In genomic region chr7:19305413-19305735, GRCm38 (mm10) we compare ENCODE assay signal across 12 mouse cellular contexts. TPM values are rescaled to one million over a fixed set of nuclear protein-coding genes. Genes with fewer than 3 reads are reported as not detected.
DNase-seq lines count a peak whose midpoint lies in the region; ATAC-seq and TF ChIP-seq lines count a peak whose summit lies in the region.
"Had no signal": no experiment of that assay in that cellular context is flagged by ENCODE, and none has a peak within 500 bp of the region (broad histone marks: within the 10 kb centered on the region; RNA-seq: fewer than 3 reads in every experiment).

No protein-coding gene starts in this region.

- peak overlapping the region; percentile 34; the same call in 1 of the 2 replicates for H3K4me3 ChIP-seq in kidney, embryonic 16.5 days (ENCODE audit: low read length)
- H3K4me3 ChIP-seq in kidney, adult 2 months (ENCODE audit: insufficient read depth, low read depth, low read length), result no peak overlapping the region
- peak overlapping the region; percentile 52 for H3K4me3 ChIP-seq in embryonic facial prominence, embryonic 10.5 days
- peak overlapping the region; percentile 38; the same call in 1 of the 2 replicates for H3K4me3 ChIP-seq in forebrain, embryonic 12.5 days (replicated peaks)
- peak overlapping the region; percentile 31 for H3K4me3 ChIP-seq in limb, embryonic 14.5 days (replicated peaks; ENCODE audit: low read length)

- no peak for TF ChIP-seq POLR2A in kidney, adult 2 months (IDR thresholded peaks at IDR 0.05; ENCODE audit: low read depth, low read length)
- TF ChIP-seq POLR2A in limb, embryonic 14.5 days (IDR thresholded peaks at IDR 0.05; ENCODE audit: borderline replicate concordance, extremely low read depth, insufficient read depth, insufficient read length), result no peak

- no peak for DNase-seq in kidney, adult 2 months
- DNase-seq in embryonic facial prominence, embryonic 10.5 days (ENCODE audit: low spot score), result no peak
- no peak for DNase-seq in limb, embryonic 14.5 days (ENCODE audit: low spot score)
- no peak for DNase-seq in spleen, adult 18-20 months
- no peak for DNase-seq in retina, postnatal 1 day
- DNase-seq: adrenal gland, postnatal 25 days; lung, postnatal 10 days had no signal

- no peak for ATAC-seq in kidney, embryonic 16.5 days (ENCODE audit: low FRiP score, low TSS enrichment)
- no peak for ATAC-seq in forebrain, embryonic 12.5 days (ENCODE audit: low FRiP score)
- ATAC-seq in limb, embryonic 14.5 days (ENCODE audit: low FRiP score, low read depth), result no peak
- ATAC-seq: inflammation-experienced regulatory T-cells, adult 6 months; Patski had no signal

- peaks cover 39% of the 10 kb centered on the region for H3K4me1 ChIP-seq in kidney, embryonic 16.5 days (ENCODE audit: insufficient read depth, low read length)
- H3K4me1 ChIP-seq in kidney, adult 2 months (ENCODE audit: control insufficient read depth, insufficient read depth, low read length), result peaks cover 3% of the 10 kb centered on the region; the same call in 1 of the 2 replicates
- H3K4me1 ChIP-seq in embryonic facial prominence, embryonic 10.5 days, result peaks cover 61% of the 10 kb centered on the region
- H3K4me1 ChIP-seq in forebrain, embryonic 12.5 days, result peaks cover 54% of the 10 kb centered on the region
- H3K4me1 ChIP-seq in limb, embryonic 14.5 days (ENCODE audit: control insufficient read depth, insufficient read depth, low read length), result peaks cover 20% of the 10 kb centered on the region

- no peak overlapping the region for H3K9ac ChIP-seq in kidney, embryonic 16.5 days (replicated peaks; ENCODE audit: low read length)
- no peak overlapping the region for H3K9ac ChIP-seq in forebrain, embryonic 12.5 days
- 0 out of 2 replicates have a peak overlapping the region, but pooled peaks have one; percentile 38 for H3K9ac ChIP-seq in limb, embryonic 14.5 days (ENCODE audit: low read depth, low read length, severe bottlenecking)

- H3K4me2 ChIP-seq in kidney, embryonic 16.5 days (replicated peaks; ENCODE audit: low read depth, low read length), result peak overlapping the region; percentile 48
- H3K4me2 ChIP-seq in forebrain, embryonic 12.5 days, result peak overlapping the region; percentile 53
- no peak overlapping the region for H3K4me2 ChIP-seq in limb, embryonic 14.5 days (replicated peaks; ENCODE audit: low read depth, low read length, severe bottlenecking)

- TF ChIP-seq CTCF in kidney, adult 2 months (conservative IDR thresholded peaks at IDR 0.05; ENCODE audit: insufficient read depth, insufficient read length, low read depth, low read length), result no peak

- H3K36me3 ChIP-seq in kidney, embryonic 16.5 days (ENCODE audit: insufficient read depth, low read length), result no peaks in the 10 kb centered on the region
- H3K36me3 ChIP-seq in kidney, adult 2 months (ENCODE audit: control insufficient read depth, insufficient read depth, low read length), result no peaks in the 10 kb centered on the region
- H3K36me3 ChIP-seq in embryonic facial prominence, embryonic 10.5 days (replicated peaks), result no peaks in the 10 kb centered on the region
- H3K36me3 ChIP-seq in forebrain, embryonic 12.5 days (replicated peaks), result no peaks in the 10 kb centered on the region
- H3K36me3 ChIP-seq in limb, embryonic 14.5 days (ENCODE audit: control insufficient read depth, insufficient read depth, low read length), result no peaks in the 10 kb centered on the region

- no peak overlapping the region for H3K27ac ChIP-seq in kidney, embryonic 16.5 days (ENCODE audit: low read length)
- no peak overlapping the region for H3K27ac ChIP-seq in kidney, adult 2 months (ENCODE audit: insufficient read depth, low read depth, low read length)
- no peak overlapping the region for H3K27ac ChIP-seq in embryonic facial prominence, embryonic 10.5 days (replicated peaks)
- H3K27ac ChIP-seq in forebrain, embryonic 12.5 days, result no peak overlapping the region
- H3K27ac ChIP-seq in limb, embryonic 14.5 days (replicated peaks; ENCODE audit: low read depth, low read length), result no peak overlapping the region
- H3K27ac ChIP-seq: left cerebral cortex, adult 2 months had no signal

- 6% methylated on average over 6 of the region's 6 CpGs for WGBS in kidney, embryonic 16.5 days
- 21% methylated on average over 6 of the region's 6 CpGs for WGBS in kidney, adult 2 months
- WGBS in embryonic facial prominence, embryonic 10.5 days, result 12% methylated on average over 6 of the region's 6 CpGs
- WGBS in forebrain, embryonic 12.5 days, result 8% methylated on average over 6 of the region's 6 CpGs
- 10% methylated on average over 6 of the region's 6 CpGs for whole genome bisulfite sequencing in limb, embryonic 14.5 days

- H3K9me3 ChIP-seq in kidney, embryonic 16.5 days (ENCODE audit: low read length), result no peaks in the 10 kb centered on the region
- no peaks in the 10 kb centered on the region for H3K9me3 ChIP-seq in embryonic facial prominence, embryonic 10.5 days
- no peaks in the 10 kb centered on the region for H3K9me3 ChIP-seq in forebrain, embryonic 12.5 days
- H3K9me3 ChIP-seq in limb, embryonic 14.5 days (ENCODE audit: control insufficient read depth, low read length), result no peaks in the 10 kb centered on the region

- peaks cover 60% of the 10 kb centered on the region for H3K27me3 ChIP-seq in kidney, embryonic 16.5 days (ENCODE audit: insufficient read depth, low read length)
- H3K27me3 ChIP-seq in kidney, adult 2 months (replicated peaks; ENCODE audit: control insufficient read depth, insufficient read depth, low read length), result no peaks in the 10 kb centered on the region
- H3K27me3 ChIP-seq in embryonic facial prominence, embryonic 10.5 days (replicated peaks; ENCODE audit: low read depth, poor library complexity, severe bottlenecking), result peaks cover 76% of the 10 kb centered on the region
- H3K27me3 ChIP-seq in forebrain, embryonic 12.5 days, result peaks cover 73% of the 10 kb centered on the region
- H3K27me3 ChIP-seq in limb, embryonic 14.5 days (ENCODE audit: control insufficient read depth, insufficient read depth, low read length), result peaks cover 61% of the 10 kb centered on the region
- H3K27me3 ChIP-seq: Patski had no signal

RNA-seq across cellular contexts. Expression of gene Fosb, which starts 4.5 kb away (rescaled TPM):
- polyA plus RNA-seq in kidney, embryonic 16.5 days (2015; fragmentation: Nextera tagmentation; extraction: Ambion mirVana), result 0.17 and 0.22 TPM in 2 replicates
- polyA plus RNA-seq in kidney, adult 2 months (2012; rRNA removed), result 0.17 and 0.19 TPM in 2 replicates
- 0.09 TPM in 1 of 2 replicates, not detected in the other for polyA plus RNA-seq in embryonic facial prominence, embryonic 10.5 days (2016; fragmentation: Nextera tagmentation; extraction: Ambion mirVana)
- 0.24 TPM in 1 of 2 replicates, not detected in the other for polyA plus RNA-seq in forebrain, embryonic 12.5 days (2016; fragmentation: Nextera tagmentation; extraction: Ambion mirVana)
- polyA plus RNA-seq in limb, embryonic 14.5 days (2012; rRNA removed), result 0.69 and 0.88 TPM in 2 replicates
- 0.14 and 0.28 TPM in 2 replicates for polyA plus RNA-seq in limb, embryonic 14.5 days (2014; fragmentation: Nextera tagmentation; extraction: Ambion mirVana)

RNA-seq across cellular contexts. Expression of gene Rtn2, which starts 22.9 kb away (rescaled TPM):
- 8.0 and 9.4 TPM in 2 replicates for polyA plus RNA-seq in kidney, embryonic 16.5 days (2015; fragmentation: Nextera tagmentation; extraction: Ambion mirVana)
- polyA plus RNA-seq in kidney, adult 2 months (2012; rRNA removed), result 7.6 and 19.1 TPM in 2 replicates
- 16.6 and 18.8 TPM in 2 replicates for polyA plus RNA-seq in embryonic facial prominence, embryonic 10.5 days (2016; fragmentation: Nextera tagmentation; extraction: Ambion mirVana)
- 70.3 and 74.1 TPM in 2 replicates for polyA plus RNA-seq in forebrain, embryonic 12.5 days (2016; fragmentation: Nextera tagmentation; extraction: Ambion mirVana)
- polyA plus RNA-seq in limb, embryonic 14.5 days (2012; rRNA removed), result 44.3 and 59.4 TPM in 2 replicates
- polyA plus RNA-seq in limb, embryonic 14.5 days (2014; fragmentation: Nextera tagmentation; extraction: Ambion mirVana), result 22.5 and 30.6 TPM in 2 replicates
- polyA plus RNA-seq: inflammation-experienced regulatory T-cells, adult 6 months had no signal

RNA-seq across cellular contexts. Expression of gene Ppm1n, which starts 25.5 kb away (rescaled TPM):
- polyA plus RNA-seq in kidney, embryonic 16.5 days (2015; fragmentation: Nextera tagmentation; extraction: Ambion mirVana), result 0.22 TPM in 1 of 2 replicates, not detected in the other
- not detected in 2 replicates for polyA plus RNA-seq in kidney, adult 2 months (2012; rRNA removed)
- polyA plus RNA-seq in embryonic facial prominence, embryonic 10.5 days (2016; fragmentation: Nextera tagmentation; extraction: Ambion mirVana), result 0.25 TPM in 1 of 2 replicates, not detected in the other
- polyA plus RNA-seq in forebrain, embryonic 12.5 days (2016; fragmentation: Nextera tagmentation; extraction: Ambion mirVana), result 0.19 TPM in 1 of 2 replicates, not detected in the other
- not detected in 2 replicates for polyA plus RNA-seq in limb, embryonic 14.5 days (2012; rRNA removed)
- not detected in 2 replicates for polyA plus RNA-seq in limb, embryonic 14.5 days (2014; fragmentation: Nextera tagmentation; extraction: Ambion mirVana)

RNA-seq across cellular contexts. Expression of gene Vasp, which starts 33.8 kb away (rescaled TPM):
- polyA plus RNA-seq in kidney, embryonic 16.5 days (2015; fragmentation: Nextera tagmentation; extraction: Ambion mirVana), result 81.0 and 86.9 TPM in 2 replicates
- 69.5 and 71.5 TPM in 2 replicates for polyA plus RNA-seq in kidney, adult 2 months (2012; rRNA removed)
- 56.7 and 61.1 TPM in 2 replicates for polyA plus RNA-seq in embryonic facial prominence, embryonic 10.5 days (2016; fragmentation: Nextera tagmentation; extraction: Ambion mirVana)
- polyA plus RNA-seq in forebrain, embryonic 12.5 days (2016; fragmentation: Nextera tagmentation; extraction: Ambion mirVana), result 42.4 and 43.0 TPM in 2 replicates
- polyA plus RNA-seq in limb, embryonic 14.5 days (2012; rRNA removed), result 126 and 169 TPM in 2 replicates
- 66.7 and 67.0 TPM in 2 replicates for polyA plus RNA-seq in limb, embryonic 14.5 days (2014; fragmentation: Nextera tagmentation; extraction: Ambion mirVana)

RNA-seq across cellular contexts. Expression of gene Ercc1, which starts 39.2 kb away (rescaled TPM):
- polyA plus RNA-seq in kidney, embryonic 16.5 days (2015; fragmentation: Nextera tagmentation; extraction: Ambion mirVana), result 81.8 and 86.1 TPM in 2 replicates
- polyA plus RNA-seq in kidney, adult 2 months (2012; rRNA removed), result 27.6 and 31.9 TPM in 2 replicates
- 102 and 107 TPM in 2 replicates for polyA plus RNA-seq in embryonic facial prominence, embryonic 10.5 days (2016; fragmentation: Nextera tagmentation; extraction: Ambion mirVana)
- 89.7 and 100 TPM in 2 replicates for polyA plus RNA-seq in forebrain, embryonic 12.5 days (2016; fragmentation: Nextera tagmentation; extraction: Ambion mirVana)
- polyA plus RNA-seq in limb, embryonic 14.5 days (2012; rRNA removed), result 72.3 and 93.5 TPM in 2 replicates
- 74.3 and 86.1 TPM in 2 replicates for polyA plus RNA-seq in limb, embryonic 14.5 days (2014; fragmentation: Nextera tagmentation; extraction: Ambion mirVana)
